Mouse (Mus musculus) cerebellum, adult 2 months (tissue): ENCODE measurements at regions not wholly inside any gene's neighbourhood (a gene's known extent, or its start where the extent isn't known, plus 50 kb on each side); places are given as distances from the start of the nearest gene placed in this dataset.
"Not testable (repeated sequence)": the region's sequence is repeated elsewhere in the genome, so short reads cannot be mapped to it uniquely, and the experiment has no call there.

Source experiments
- DNase-seq, 2 experiments: peaks; one replicate each; pipeline ENCODE4 v3.0.0; 2021
- H3K27ac ChIP-seq: fragments of 200-500 bp; 2 replicates; pipeline ENCODE4 v1.5.1; 2012; ENCODE audit warnings: low read length, control low read depth, inconsistent platforms; ENCODE audit not compliant: insufficient read depth
- H3K27me3 ChIP-seq: fragments of 200-500 bp; 2 replicates; pipeline ENCODE4 v1.6.1; 2012; ENCODE audit warnings: inconsistent platforms, mild to moderate bottlenecking, low read length, moderate library complexity; ENCODE audit not compliant: control insufficient read depth, insufficient read depth
- H3K4me1 ChIP-seq: fragments of 200-500 bp; 2 replicates; pipeline ENCODE4 v1.6.1; 2011; ENCODE audit warnings: low read length; ENCODE audit not compliant: control insufficient read depth, insufficient read depth
- H3K4me3 ChIP-seq: fragments of 200-500 bp; replicated peaks from 2 replicates; pipeline ENCODE3; 2011; ENCODE audit warnings: mild to moderate bottlenecking, low read depth, low read length, control low read depth; ENCODE audit not compliant: insufficient read depth
- CTCF ChIP-seq: fragments of 200-500 bp; IDR thresholded peaks from 2 replicates; pipeline ENCODE4 v1.5.1; 2011; ENCODE audit warnings: low read depth, mild to moderate bottlenecking, control low read depth, low read length, moderate library complexity, borderline replicate concordance; ENCODE audit not compliant: insufficient read depth
- POLR2A ChIP-seq: fragments of 200-500 bp; IDR thresholded peaks from 2 replicates; pipeline ENCODE4 v1.6.1; 2011; ENCODE audit warnings: low read length, control low read depth, borderline replicate concordance; ENCODE audit not compliant: insufficient read depth
- WGBS: fragments of 180-500 bp; shearing (Covaris S2); methylation state at CpG from one replicate; pipeline ENCODE4 v1.1.7; 2018; 5-methylcytosine and 5-hydroxymethylcytosine counted together

- 47% methylated on average over 22 of the region's 22 CpGs for WGBS
- no peak overlapping the region for H3K27ac ChIP-seq
- no peak for TF ChIP-seq POLR2A
- no peak for TF ChIP-seq CTCF
- DNase-seq = no peak
- no peak overlapping the region for H3K4me3 ChIP-seq
- H3K4me1 ChIP-seq = no peaks in the 10 kb centered on the region
- H3K27me3 ChIP-seq = peaks cover 4% of the 10 kb centered on the region; the same call in 1 of the 2 replicates
Measured at GRCm38 (mm10) chr13:97408414-97409290, 167.7 kb downstream of the Enc1 start.

DNA sequence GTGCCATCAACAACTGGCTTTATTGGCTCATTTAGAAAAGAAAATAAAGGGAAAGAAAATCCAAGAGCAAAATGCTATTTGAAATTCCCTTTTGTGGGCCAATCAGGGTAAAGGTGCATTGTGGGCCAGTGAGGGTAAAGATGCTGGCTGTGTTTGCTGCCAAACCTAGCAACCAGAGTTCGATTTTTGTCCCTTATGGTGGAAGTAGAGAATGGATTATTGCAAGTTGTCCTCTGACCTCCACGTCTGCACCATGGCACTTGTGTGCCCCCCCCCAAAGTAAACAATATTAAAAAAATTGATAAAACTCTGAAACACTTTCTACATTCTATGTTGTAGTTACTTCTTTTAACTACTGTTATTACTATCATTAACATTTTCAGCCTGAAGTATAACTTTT, 166.9 kb downstream of the Enc1 start:
- Histone ChIP-seq H3K4me3 (no peak overlapping the region), H3K27ac (no peak overlapping the region), H3K4me1 (no peaks in the 10 kb centered on the region), H3K27me3 (peaks cover 4% of the 10 kb centered on the region; the same call in 1 of the 2 replicates)
- TF ChIP-seq POLR2A (no peak), CTCF (no peak)
- DNase-seq = no peak
- 68% methylated on average over 2 of the region's 2 CpGs for WGBS

- 63% methylated on average over 7 of the region's 7 CpGs for WGBS
- Histone ChIP-seq H3K4me1 (no peaks in the 10 kb centered on the region), H3K4me3 (no peak overlapping the region), H3K27me3 (peaks cover 4% of the 10 kb centered on the region; the same call in 1 of the 2 replicates), H3K27ac (no peak overlapping the region)
- no peak for DNase-seq
- TF ChIP-seq POLR2A (no peak), CTCF (no peak)
Measured at GRCm38 (mm10) chr13:97406678-97407077, 165.8 kb downstream of the Enc1 start.

GRCm38 (mm10) chr13:97402164-97402761, 161.4 kb downstream of the Enc1 start:
- 63% methylated on average over 10 of the region's 10 CpGs for WGBS
- no peak overlapping the region for H3K4me3 ChIP-seq
- H3K4me1 ChIP-seq = no peaks in the 10 kb centered on the region
- H3K27me3 ChIP-seq = no peaks in the 10 kb centered on the region; the same call in 1 of the 2 replicates
- no peak overlapping the region for H3K27ac ChIP-seq
- no peak for TF ChIP-seq POLR2A
- no peak for TF ChIP-seq CTCF
- DNase-seq = no peak

DNA sequence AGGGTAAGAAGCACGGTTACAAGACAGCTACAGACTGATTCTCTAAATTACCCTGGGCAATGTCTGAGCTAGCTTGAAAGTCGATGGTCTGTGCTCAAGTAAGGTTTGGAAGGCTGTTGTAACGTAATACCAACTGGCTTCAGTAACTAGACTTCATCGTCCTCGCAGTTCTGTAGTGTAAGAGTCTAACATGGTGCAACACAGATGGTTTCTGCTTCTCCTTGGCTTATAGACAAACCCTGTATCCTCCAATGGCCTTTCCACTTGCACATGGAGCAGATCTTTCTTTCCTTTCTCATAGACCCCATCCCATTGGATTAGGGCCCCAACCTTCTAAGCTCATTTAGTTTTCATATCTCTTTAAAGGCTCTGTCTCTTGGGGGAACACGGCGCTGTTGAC, 160.7 kb downstream of the Enc1 start:
- TF ChIP-seq CTCF = no peak
- no peak for TF ChIP-seq POLR2A

DNA sequence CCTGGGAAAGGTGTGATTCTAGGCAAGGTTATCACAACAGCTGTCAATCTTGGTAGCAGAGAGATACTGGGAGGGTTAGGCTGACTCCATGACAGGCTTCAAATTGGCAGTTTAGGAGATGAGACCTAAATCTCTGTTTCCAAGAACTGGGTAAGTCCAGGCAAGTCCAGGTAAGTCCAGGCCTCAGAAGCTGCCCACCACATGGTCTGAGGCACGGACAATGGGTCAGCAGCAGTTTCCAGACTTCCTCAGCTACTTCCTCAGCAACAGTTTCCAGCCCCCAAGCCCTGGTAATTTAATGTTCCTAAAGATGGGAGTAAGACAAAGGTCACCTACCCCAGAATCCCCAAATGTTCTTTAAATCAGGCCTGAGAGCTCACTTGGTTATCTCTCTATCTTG, 157.1 kb downstream of the Enc1 start:
- TF ChIP-seq POLR2A (no peak), CTCF (no peak)
- Histone ChIP-seq H3K27me3 (no peaks in the 10 kb centered on the region; the same call in 1 of the 2 replicates), H3K4me3 (no peak overlapping the region), H3K27ac (no peak overlapping the region), H3K4me1 (no peaks in the 10 kb centered on the region)
- WGBS = 95% methylated on average over 1 of the region's 1 CpGs
- no peak for DNase-seq

More for the DNA sequence above, 160.7 kb downstream of the Enc1 start:
- Histone ChIP-seq H3K27me3 (no peaks in the 10 kb centered on the region; the same call in 1 of the 2 replicates), H3K27ac (no peak overlapping the region), H3K4me3 (no peak overlapping the region), H3K4me1 (no peaks in the 10 kb centered on the region)
- DNase-seq = no peak
- 89% methylated on average over 7 of the region's 7 CpGs for WGBS

DNA sequence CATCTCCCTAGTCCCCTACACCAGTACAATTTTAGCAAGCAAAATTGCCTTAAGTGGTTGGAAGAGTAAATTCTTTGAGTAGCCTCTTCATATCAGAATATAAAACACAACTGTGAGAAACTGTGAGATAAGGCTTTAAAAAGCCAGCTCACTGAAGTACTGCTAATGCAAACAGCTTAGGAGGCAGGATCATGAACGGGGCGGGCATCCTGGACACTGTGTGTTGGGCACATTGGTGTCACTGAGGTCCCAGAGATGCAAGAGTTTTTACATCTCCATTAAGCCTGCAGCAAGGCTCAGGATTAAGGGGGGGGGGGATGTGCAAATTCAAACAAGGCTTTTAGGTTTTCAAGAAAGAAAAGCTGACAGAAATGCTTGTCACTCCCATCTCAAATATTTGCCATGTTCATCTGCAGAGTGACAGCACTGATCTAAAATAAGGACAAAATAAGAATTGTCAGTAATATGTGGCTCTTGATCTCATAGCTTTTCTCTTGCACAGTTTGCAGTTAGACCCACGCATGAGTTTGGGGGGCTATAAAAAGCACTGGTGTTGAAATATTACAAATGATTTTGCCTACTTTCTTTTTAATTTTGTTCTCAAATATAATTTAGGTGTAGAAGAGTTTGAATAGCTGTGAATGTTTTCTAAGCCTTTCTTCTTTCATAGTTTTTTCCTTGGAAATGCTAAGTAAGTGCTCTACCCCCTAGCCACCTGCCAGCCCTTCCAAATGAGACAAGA, 156.2 kb downstream of the Enc1 start:
- WGBS = 93% methylated on average over 3 of the region's 3 CpGs
- no peak for DNase-seq
- Histone ChIP-seq H3K27ac (no peak overlapping the region), H3K4me3 (no peak overlapping the region), H3K4me1 (no peaks in the 10 kb centered on the region), H3K27me3 (no peaks in the 10 kb centered on the region; the same call in 1 of the 2 replicates)
- TF ChIP-seq POLR2A = no peak
- no peak for TF ChIP-seq CTCF

DNA sequence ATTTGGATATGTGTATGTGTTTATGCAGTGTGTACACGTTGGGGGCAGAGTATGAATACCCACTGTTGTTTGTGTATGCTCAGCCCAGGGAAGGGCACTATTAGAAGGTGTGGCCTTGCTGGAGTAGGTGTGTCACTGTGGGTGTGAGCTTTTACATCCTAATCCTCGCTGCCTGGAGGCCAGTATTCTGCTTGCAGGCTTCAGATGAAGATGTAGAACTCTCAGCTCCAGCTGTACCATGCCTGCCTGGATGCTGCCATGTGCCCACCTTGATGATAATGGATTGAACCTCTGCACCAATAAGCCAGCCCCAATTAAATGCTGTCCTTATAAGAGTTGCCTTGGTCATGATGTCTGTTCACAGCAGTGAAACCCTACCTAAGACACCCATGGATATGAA, 155.4 kb downstream of the Enc1 start:
- H3K4me3 ChIP-seq, DNase-seq, H3K27me3 ChIP-seq, H3K27ac ChIP-seq, H3K4me1 ChIP-seq: not testable (repeated sequence)
- 78% methylated on average over 2 of the region's 2 CpGs for WGBS
